Mouse (Mus musculus): ENCODE results near the gene Pnmal2.

GRCm38 (mm10) chr7:16924037-16924834, 20.2 kb upstream of the Pnmal2 start, which contains the start of gene Calm3:
- TF ChIP-seq CTCF (IDR thresholded peaks at IDR 0.05; ENCODE audit: borderline replicate concordance, insufficient read depth, low read depth, low read length) (no peak), POLR2A (IDR thresholded peaks at IDR 0.05; ENCODE audit: borderline replicate concordance, insufficient read depth, low read length) (peak; percentile 60; the same call in 1 of the 2 replicates)
